Mouse (Mus musculus) ES-CJ7 (cell line): ENCODE results near the gene Igsf8.

Experiments
- DNase-seq: peaks from one replicate; pipeline ENCODE4 v3.0.0; 2011; ENCODE audit warnings: low read depth, low spot score

Gene Igsf8

GRCm38 (mm10) chr1:172347382-172347781 is 85.9 kb downstream of the Igsf8 start:
- no peak for DNase-seq

GRCm38 (mm10) chr1:172349504-172349903 is 88.1 kb downstream of the Igsf8 start:
- no peak for DNase-seq

GRCm38 (mm10) chr1:172349916-172350812 is 88.7 kb downstream of the Igsf8 start:
- peak; percentile 84 for DNase-seq

GRCm38 (mm10) chr1:172352001-172352400 is 90.6 kb downstream of the Igsf8 start:
- no peak for DNase-seq

GRCm38 (mm10) chr1:172352453-172352852 is 91.0 kb downstream of the Igsf8 start:
- no peak for DNase-seq

GRCm38 (mm10) chr1:172355336-172355735 is 93.9 kb downstream of the Igsf8 start:
- DNase-seq, result no peak

GRCm38 (mm10) chr1:172357550-172357949 is 96.1 kb downstream of the Igsf8 start:
- peak; percentile 61 for DNase-seq

- no peak for DNase-seq
Observed at GRCm38 (mm10) chr1:172358341-172358740, 96.9 kb downstream of the Igsf8 start.

GRCm38 (mm10) chr1:172364684-172365083 is 103.2 kb downstream of the Igsf8 start:
- peak; percentile 87 for DNase-seq

GRCm38 (mm10) chr1:172368768-172369418 is 107.5 kb downstream of the Igsf8 start:
- peak; percentile 91 for DNase-seq
